Mouse (Mus musculus): ENCODE measurements around the gene Sspn. TPM values are rescaled to one million over a fixed set of nuclear protein-coding genes. Genes with fewer than 3 reads are reported as not detected.

The Sspn gene
- polyA plus RNA-seq, 1 experiment = 2.9 TPM

DNA sequence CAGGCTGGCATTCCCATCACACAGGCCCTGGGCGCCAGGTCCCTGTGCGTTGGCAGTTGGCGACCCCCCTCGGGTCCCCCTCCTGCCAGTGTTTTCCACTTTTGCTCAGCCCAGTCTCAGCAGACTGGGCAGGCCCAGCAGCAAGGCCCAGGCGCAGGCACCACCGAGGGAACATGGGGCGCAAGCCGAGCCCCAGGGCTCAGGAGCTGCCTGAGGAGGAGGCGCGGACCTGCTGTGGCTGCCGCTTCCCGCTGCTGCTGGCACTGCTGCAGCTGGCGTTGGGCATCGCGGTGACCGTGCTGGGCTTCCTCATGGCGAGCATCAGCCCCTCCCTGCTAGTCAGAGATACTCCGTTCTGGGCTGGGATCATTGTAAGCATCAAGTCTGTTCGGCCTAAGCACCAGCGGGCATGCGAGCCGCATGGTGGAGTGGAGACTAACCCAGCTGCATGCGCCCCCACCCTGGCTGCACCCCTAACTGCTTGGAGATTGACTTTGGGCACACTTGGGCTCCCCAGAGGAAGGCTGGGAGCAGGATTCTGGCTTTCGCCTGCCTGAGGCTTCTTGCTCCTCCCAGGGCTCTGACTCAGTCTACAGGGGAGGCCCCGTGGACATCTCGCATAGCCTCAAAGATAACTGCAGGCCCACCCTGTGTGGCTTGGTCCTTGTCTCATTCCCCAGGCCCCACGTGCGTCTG is 2.7 kb downstream of the Sspn start:
- Histone ChIP-seq H3K4me3 (ENCODE audit: insufficient read depth, low read depth, low read length) (peak overlapping the region; percentile 88), H3K36me3 (ENCODE audit: control insufficient read depth, insufficient read depth, low read length) (no peaks in the 10 kb centered on the region), H3K27ac (ENCODE audit: insufficient read depth, low read depth, low read length) (peak overlapping the region; percentile 70), H3K4me1 (ENCODE audit: control insufficient read depth, insufficient read depth, low read length) (no peaks in the 10 kb centered on the region), H3K27me3 (replicated peaks; ENCODE audit: control insufficient read depth, insufficient read depth, low read length) (no peaks in the 10 kb centered on the region)
- DNase-seq = peak; percentile 91
- peak; percentile 54 for TF ChIP-seq POLR2A (IDR thresholded peaks at IDR 0.05; ENCODE audit: low read depth, low read length)
- TF ChIP-seq CTCF (conservative IDR thresholded peaks at IDR 0.05; ENCODE audit: insufficient read depth, insufficient read length, low read depth, low read length) = no peak
- WGBS = 5% methylated on average over 28 of the region's 28 CpGs

- no peak for TF ChIP-seq POLR2A (IDR thresholded peaks at IDR 0.05; ENCODE audit: low read depth, low read length)
- no peak for TF ChIP-seq CTCF (conservative IDR thresholded peaks at IDR 0.05; ENCODE audit: insufficient read depth, insufficient read length, low read depth, low read length)
- 57% methylated on average over 9 of the region's 9 CpGs for WGBS
- peak overlapping the region; percentile 70 for H3K27ac ChIP-seq (ENCODE audit: insufficient read depth, low read depth, low read length)
- no peaks in the 10 kb centered on the region for H3K36me3 ChIP-seq (ENCODE audit: control insufficient read depth, insufficient read depth, low read length)
- DNase-seq = no peak
- H3K4me1 ChIP-seq (ENCODE audit: control insufficient read depth, insufficient read depth, low read length) = no peaks in the 10 kb centered on the region
- no peaks in the 10 kb centered on the region for H3K27me3 ChIP-seq (replicated peaks; ENCODE audit: control insufficient read depth, insufficient read depth, low read length)
- H3K4me3 ChIP-seq (ENCODE audit: insufficient read depth, low read depth, low read length) = peak overlapping the region; percentile 88
These were observed 3.3 kb downstream of the Sspn start for GRCm38 (mm10) chr6:145934697-145935240.

DNA sequence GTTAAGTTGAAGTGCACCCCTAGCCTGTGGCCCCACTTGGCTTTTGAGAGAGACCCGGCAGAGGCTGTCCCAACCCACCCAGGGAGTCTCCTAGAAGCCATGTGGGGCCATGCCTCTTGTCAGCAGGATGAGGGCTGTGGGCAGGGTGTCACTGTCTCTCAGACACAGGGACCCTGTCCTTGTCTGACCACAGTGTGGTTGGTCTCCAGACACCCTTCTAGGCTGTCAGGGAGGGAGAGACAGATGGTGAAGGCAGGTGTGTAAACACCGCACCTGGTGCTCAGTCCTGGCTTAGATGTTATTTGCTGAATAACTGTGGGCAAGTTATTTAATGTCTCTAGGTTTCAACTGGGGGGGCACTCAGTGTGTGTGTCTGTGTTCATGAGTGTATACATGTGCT is 4.5 kb downstream of the Sspn start:
- Histone ChIP-seq H3K4me3 (ENCODE audit: insufficient read depth, low read depth, low read length) (no peak overlapping the region), H3K36me3 (ENCODE audit: control insufficient read depth, insufficient read depth, low read length) (no peaks in the 10 kb centered on the region), H3K4me1 (ENCODE audit: control insufficient read depth, insufficient read depth, low read length) (no peaks in the 10 kb centered on the region), H3K27ac (ENCODE audit: insufficient read depth, low read depth, low read length) (no peak overlapping the region), H3K27me3 (replicated peaks; ENCODE audit: control insufficient read depth, insufficient read depth, low read length) (no peaks in the 10 kb centered on the region)
- DNase-seq = no peak
- TF ChIP-seq POLR2A (IDR thresholded peaks at IDR 0.05; ENCODE audit: low read depth, low read length) = no peak
- no peak for TF ChIP-seq CTCF (conservative IDR thresholded peaks at IDR 0.05; ENCODE audit: insufficient read depth, insufficient read length, low read depth, low read length)
- 75% methylated on average over 2 of the region's 2 CpGs for WGBS

GRCm38 (mm10) chr6:145936511-145936910 is 5.1 kb downstream of the Sspn start:
- DNase-seq = peak; percentile 32
- WGBS = 87% methylated on average over 4 of the region's 4 CpGs
- Histone ChIP-seq H3K36me3 (ENCODE audit: control insufficient read depth, insufficient read depth, low read length) (no peaks in the 10 kb centered on the region), H3K27ac (ENCODE audit: insufficient read depth, low read depth, low read length) (no peak overlapping the region), H3K4me1 (ENCODE audit: control insufficient read depth, insufficient read depth, low read length) (no peaks in the 10 kb centered on the region), H3K4me3 (ENCODE audit: insufficient read depth, low read depth, low read length) (no peak overlapping the region), H3K27me3 (replicated peaks; ENCODE audit: control insufficient read depth, insufficient read depth, low read length) (no peaks in the 10 kb centered on the region)
- TF ChIP-seq CTCF (conservative IDR thresholded peaks at IDR 0.05; ENCODE audit: insufficient read depth, insufficient read length, low read depth, low read length) (no peak), POLR2A (IDR thresholded peaks at IDR 0.05; ENCODE audit: low read depth, low read length) (no peak)

- WGBS = 75% methylated on average over 6 of the region's 6 CpGs
- no peak for DNase-seq
- TF ChIP-seq POLR2A (IDR thresholded peaks at IDR 0.05; ENCODE audit: low read depth, low read length) (no peak), CTCF (conservative IDR thresholded peaks at IDR 0.05; ENCODE audit: insufficient read depth, insufficient read length, low read depth, low read length) (no peak)
- Histone ChIP-seq H3K36me3 (ENCODE audit: control insufficient read depth, insufficient read depth, low read length) (no peaks in the 10 kb centered on the region), H3K27me3 (replicated peaks; ENCODE audit: control insufficient read depth, insufficient read depth, low read length) (no peaks in the 10 kb centered on the region), H3K4me3 (ENCODE audit: insufficient read depth, low read depth, low read length) (no peak overlapping the region), H3K4me1 (ENCODE audit: control insufficient read depth, insufficient read depth, low read length) (no peaks in the 10 kb centered on the region), H3K27ac (ENCODE audit: insufficient read depth, low read depth, low read length) (no peak overlapping the region)
These were observed 9.4 kb downstream of the Sspn start for GRCm38 (mm10) chr6:145940852-145941251.

- Histone ChIP-seq H3K4me1 (ENCODE audit: control insufficient read depth, insufficient read depth, low read length) (0 out of 2 replicates have a peak, but pooled peaks cover under 1% of the 10 kb centered on the region), H3K27me3 (replicated peaks; ENCODE audit: control insufficient read depth, insufficient read depth, low read length) (no peaks in the 10 kb centered on the region), H3K4me3 (ENCODE audit: insufficient read depth, low read depth, low read length) (no peak overlapping the region), H3K27ac (ENCODE audit: insufficient read depth, low read depth, low read length) (no peak overlapping the region), H3K36me3 (ENCODE audit: control insufficient read depth, insufficient read depth, low read length) (no peaks in the 10 kb centered on the region)
- no peak for DNase-seq
- no peak for TF ChIP-seq POLR2A (IDR thresholded peaks at IDR 0.05; ENCODE audit: low read depth, low read length)
- no peak for TF ChIP-seq CTCF (conservative IDR thresholded peaks at IDR 0.05; ENCODE audit: insufficient read depth, insufficient read length, low read depth, low read length)
- 77% methylated on average over 12 of the region's 12 CpGs for WGBS
These were observed 11.0 kb downstream of the Sspn start for GRCm38 (mm10) chr6:145942263-145942966.

- no peak for TF ChIP-seq POLR2A (IDR thresholded peaks at IDR 0.05; ENCODE audit: low read depth, low read length)
- no peak for TF ChIP-seq CTCF (conservative IDR thresholded peaks at IDR 0.05; ENCODE audit: insufficient read depth, insufficient read length, low read depth, low read length)
- no peak for DNase-seq
- Histone ChIP-seq H3K4me3 (ENCODE audit: insufficient read depth, low read depth, low read length) (no peak overlapping the region), H3K27me3 (replicated peaks; ENCODE audit: control insufficient read depth, insufficient read depth, low read length) (no peaks in the 10 kb centered on the region), H3K4me1 (ENCODE audit: control insufficient read depth, insufficient read depth, low read length) (0 out of 2 replicates have a peak, but pooled peaks cover 3% of the 10 kb centered on the region), H3K36me3 (ENCODE audit: control insufficient read depth, insufficient read depth, low read length) (no peaks in the 10 kb centered on the region), H3K27ac (ENCODE audit: insufficient read depth, low read depth, low read length) (no peak overlapping the region)
- 86% methylated on average over 3 of the region's 3 CpGs for WGBS
These were observed 12.0 kb downstream of the Sspn start for GRCm38 (mm10) chr6:145943414-145943813.
